Mouse (Mus musculus) heart, postnatal 25 days (tissue): ENCODE results near the gene Tbc1d13. TPM values are rescaled to one million over a fixed set of nuclear protein-coding genes. Genes with fewer than 3 reads are reported as not detected.

Source experiments
- DNase-seq: peaks from one replicate; pipeline ENCODE4 v3.0.0; 2022; ENCODE audit warnings: low spot score
- intact Hi-C: fragments of 180-260 bp; cut with DNase I; formaldehyde crosslinking; loops from one replicate; pipeline ENCODE4 v1.15.1; 2025
- total RNA-seq, 2 experiments: library from RNA; stranded (reverse); gene quantifications; 2 replicates each; pipeline ENCODE4 v1.2.3; 2021

The Tbc1d13 gene
- total RNA-seq, result 10 to 100 TPM; 19.9 to 23.0 TPM

DNA sequence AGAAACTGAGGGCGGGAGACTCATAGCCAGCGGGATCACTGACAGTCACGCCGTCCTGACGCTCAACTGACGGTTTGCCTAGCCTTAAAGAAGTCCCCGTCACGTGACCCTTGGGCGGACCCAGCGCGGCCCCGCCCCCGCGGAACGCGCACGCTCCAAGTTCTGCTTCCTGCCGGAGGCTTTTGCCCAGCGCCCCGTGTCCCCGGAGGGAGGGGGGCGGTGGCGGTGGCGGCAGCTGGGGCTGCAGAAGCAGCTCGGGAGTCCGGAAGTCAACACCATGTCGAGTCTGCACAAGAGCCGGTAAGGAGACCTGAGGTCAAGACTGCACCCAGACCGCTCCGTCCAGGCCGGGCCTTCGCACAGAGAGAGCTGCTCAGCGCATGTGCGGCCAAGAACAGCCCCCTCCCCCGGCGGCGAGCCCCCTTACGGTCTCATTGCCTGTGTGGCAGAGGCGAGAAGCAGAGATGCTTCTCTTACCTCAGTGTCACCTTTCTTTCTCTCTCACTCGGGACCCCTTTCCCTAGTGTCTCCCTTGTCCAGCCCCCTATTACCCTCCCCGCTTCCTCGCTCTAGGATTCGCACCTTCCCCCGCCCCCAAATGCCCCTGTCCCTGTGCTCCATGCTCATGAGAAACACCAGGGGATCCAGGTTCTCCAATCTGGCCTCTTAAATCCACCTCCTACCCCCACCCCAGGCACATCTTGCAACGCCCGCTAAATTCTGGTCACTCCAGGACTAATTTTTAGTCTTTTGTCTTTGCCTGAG lies at the start of gene Tbc1d13:
Tbc1d13 (plus strand) TSS at position 134 of the 765 bp plus-strand sequence.
- intact Hi-C loops, result no loop called here
- DNase-seq, result peak; percentile 97

DNA sequence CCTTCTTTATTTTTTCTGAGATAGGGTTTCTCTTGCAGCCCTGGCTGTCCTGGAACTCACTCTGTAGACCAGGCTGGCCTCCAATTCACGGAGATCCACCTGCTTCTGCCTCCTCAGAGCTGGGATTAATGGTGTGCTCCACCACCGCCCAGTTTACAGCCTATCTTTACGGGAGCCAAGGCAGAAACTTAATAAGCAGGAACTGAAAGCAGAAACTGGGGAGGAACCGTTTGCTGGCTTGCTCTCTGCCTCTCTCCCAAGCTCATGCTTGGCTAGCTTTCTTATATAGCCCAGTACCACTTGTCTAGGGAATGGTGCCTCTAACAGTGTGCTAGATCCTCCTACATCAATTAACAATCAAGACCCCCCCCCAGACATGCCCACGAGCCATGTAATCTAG lies 49.4 kb upstream of the Tbc1d13 start:
- intact Hi-C loops, result no loop called here

GRCm38 (mm10) chr2:30084632-30085031 lies 48.9 kb upstream of the Tbc1d13 start:
- DNase-seq, result no peak
- intact Hi-C loops, result no loop called here

More for the DNA sequence above, 49.4 kb upstream of the Tbc1d13 start:
- DNase-seq, result no peak

- intact Hi-C loops, result no loop called here
- no peak for DNase-seq
Measured at GRCm38 (mm10) chr2:30087310-30087709, 46.2 kb upstream of the Tbc1d13 start.

DNA sequence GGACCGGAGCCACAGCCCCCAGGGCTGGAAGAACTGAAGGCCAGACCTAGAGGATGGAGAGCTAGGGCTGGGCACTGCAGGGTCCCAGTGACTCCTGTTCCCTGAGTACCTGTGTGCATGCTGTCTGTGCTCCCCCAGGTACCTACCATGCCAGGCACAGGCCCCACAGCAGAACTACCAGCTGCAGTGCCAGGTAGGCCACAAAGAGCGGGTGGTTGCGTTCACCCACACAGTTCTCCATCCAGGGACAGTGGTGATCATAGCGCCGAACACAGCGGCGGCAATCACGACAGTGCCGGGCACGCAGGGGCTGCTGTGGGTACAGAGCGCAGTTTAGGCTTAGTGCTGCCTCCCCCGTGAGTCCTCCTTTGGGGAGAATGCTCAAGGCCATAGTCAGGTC lies 42.0 kb upstream of the Tbc1d13 start:
- intact Hi-C loops, result no loop called here
- DNase-seq, result no peak

DNA sequence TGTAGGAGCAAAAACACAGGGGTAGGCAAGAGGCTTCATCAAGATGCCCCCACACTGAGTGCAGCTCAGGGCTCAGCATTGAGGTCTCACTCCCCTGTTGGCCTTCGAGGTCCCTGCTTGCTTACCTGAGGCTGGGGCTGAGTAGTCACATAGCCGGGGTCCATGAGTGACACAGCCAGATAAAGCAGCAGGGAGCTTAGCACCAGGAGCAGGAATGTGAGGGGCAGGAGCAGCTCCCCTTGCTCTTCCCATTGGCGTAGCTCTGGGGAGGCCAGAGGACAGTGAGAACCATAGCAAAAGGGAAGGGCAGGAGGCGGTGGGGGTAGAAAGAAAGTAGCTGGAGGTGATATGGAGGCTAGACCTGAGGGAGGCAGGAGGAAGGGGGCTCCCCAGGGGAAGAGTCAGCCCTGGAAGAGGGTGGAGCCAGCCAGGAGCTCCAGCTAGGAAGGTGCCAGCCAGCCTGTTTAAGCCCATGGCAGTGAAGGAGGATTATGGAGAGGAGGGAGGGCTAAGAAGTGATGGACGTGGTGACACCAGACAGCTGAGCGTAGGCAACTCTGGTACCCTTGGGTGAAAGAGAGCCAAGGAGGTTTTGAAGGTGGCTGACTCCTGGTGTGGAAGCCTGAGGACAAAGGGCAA lies 41.1 kb upstream of the Tbc1d13 start:
- intact Hi-C loops, result loop anchor here (2.0 kb wide), 1 partner anchor 16 kb away; the partner anchor contains the start of gene Pkn3
- no peak for DNase-seq

- peak; percentile 94 for DNase-seq
- intact Hi-C loops, result loop anchor here (2.0 kb wide), 1 partner anchor 17 kb away; the partner anchor contains the start of gene Pkn3
Measured at GRCm38 (mm10) chr2:30093471-30094207, 39.9 kb upstream of the Tbc1d13 start, which contains the start of gene Zdhhc12. TSS of gene Zdhhc12 (minus strand) at chr2:30093648.

DNA sequence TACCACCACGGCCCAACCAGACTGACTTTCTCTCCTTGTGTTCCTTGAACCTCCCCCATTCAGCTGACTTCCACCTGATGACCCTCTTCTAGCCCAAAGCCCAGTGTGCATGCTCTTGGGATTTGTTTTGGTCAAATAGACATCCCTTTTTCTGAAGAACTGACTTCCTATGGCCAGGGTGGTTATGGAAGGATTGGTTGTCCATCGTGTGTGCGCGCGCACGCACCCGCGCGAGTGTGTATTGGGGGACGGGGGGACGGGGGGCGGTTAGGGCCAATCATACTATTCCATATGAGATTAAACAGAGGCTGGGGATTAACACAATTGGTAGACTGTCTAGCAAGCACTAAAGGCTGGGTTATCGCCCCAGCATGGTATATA lies 39.3 kb upstream of the Tbc1d13 start:
- intact Hi-C loops, result no loop called here
- DNase-seq, result no peak

DNA sequence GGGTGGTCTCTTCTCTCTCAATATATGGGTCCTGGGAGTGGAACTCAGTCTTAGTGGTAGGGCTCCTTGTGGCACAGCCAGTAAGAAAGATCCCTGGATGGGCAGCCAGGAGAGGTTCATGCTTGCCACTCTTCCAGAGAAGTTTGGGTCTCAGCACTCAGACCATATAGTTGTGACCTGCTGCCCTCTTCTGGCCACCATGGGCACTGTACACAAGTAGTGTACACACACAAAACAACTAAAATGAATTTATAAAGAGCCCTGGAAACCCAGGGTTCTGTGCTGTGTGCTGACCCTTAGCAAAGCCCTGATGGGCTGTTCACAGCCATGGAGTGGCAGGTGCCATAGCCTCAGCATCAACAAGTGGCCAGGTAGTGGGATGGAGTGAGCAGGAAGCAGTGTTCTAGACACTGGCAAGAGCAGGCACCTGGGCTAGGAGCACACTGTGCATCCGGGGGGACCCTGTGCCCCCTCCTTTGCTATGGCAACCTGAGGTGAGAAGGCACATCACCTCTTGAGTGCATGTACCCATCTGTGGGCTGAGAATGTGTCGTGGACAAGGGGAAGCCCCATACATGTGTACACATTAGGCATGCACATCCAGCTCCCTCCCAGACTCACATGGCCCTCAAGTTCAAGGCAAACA lies 37.5 kb upstream of the Tbc1d13 start:
- intact Hi-C loops, result loop anchor here (1.0 kb wide), 1 partner anchor 56 kb away; no protein-coding TSS in a partner anchor
- DNase-seq, result no peak

- intact Hi-C loops, result no loop called here
Measured at GRCm38 (mm10) chr2:30100214-30100613, 33.3 kb upstream of the Tbc1d13 start.

GRCm38 (mm10) chr2:30106364-30106763 lies 27.2 kb upstream of the Tbc1d13 start:
- DNase-seq, result no peak
- intact Hi-C loops, result loop anchor here (5.0 kb wide), 1 partner anchor 56 kb away; no protein-coding TSS in a partner anchor

More at GRCm38 (mm10) chr2:30100214-30100613, 33.3 kb upstream of the Tbc1d13 start:
- no peak for DNase-seq

- no peak for DNase-seq
- intact Hi-C loops, result loop anchor here (5.0 kb wide), 1 partner anchor 55 kb away; no protein-coding TSS in a partner anchor
Measured at GRCm38 (mm10) chr2:30107646-30108045, 25.9 kb upstream of the Tbc1d13 start.

GRCm38 (mm10) chr2:30108260-30108659 lies 25.3 kb upstream of the Tbc1d13 start:
- no peak for DNase-seq
- intact Hi-C loops, result loop anchor here (5.0 kb wide), 1 partner anchor 54 kb away; no protein-coding TSS in a partner anchor

- no peak for DNase-seq
- intact Hi-C loops, result no loop called here
Measured at GRCm38 (mm10) chr2:30111500-30111899, 22.0 kb upstream of the Tbc1d13 start.

- intact Hi-C loops, result no loop called here
- DNase-seq, result no peak
Measured at GRCm38 (mm10) chr2:30112564-30112963, 21.0 kb upstream of the Tbc1d13 start.

DNA sequence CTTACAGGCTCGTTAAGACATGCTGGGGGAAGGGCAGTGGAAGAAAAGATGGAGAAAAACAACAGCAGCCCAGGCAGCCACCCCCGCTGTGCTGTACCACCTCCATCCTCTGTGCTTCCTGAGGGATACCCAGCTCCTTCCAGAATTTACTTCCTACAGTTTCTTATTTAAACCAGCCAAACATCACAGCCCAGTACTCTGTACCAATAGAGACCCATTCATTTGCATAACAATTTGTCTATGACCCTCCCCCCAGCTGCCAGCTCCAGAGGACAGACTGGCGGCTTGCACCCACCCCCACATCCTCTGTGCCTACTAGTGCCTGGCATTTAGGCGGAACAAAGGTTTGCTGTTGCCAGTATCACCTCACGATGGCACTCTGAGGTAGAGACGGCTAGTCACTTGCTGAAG lies 13.9 kb upstream of the Tbc1d13 start:
- intact Hi-C loops, result loop anchor here (5.0 kb wide), 1 partner anchor 33 kb away; no protein-coding TSS in a partner anchor
- DNase-seq, result no peak

- no peak for DNase-seq
- intact Hi-C loops, result no loop called here
Measured at GRCm38 (mm10) chr2:30120269-30120668, 13.3 kb upstream of the Tbc1d13 start.

- intact Hi-C loops, result no loop called here
- no peak for DNase-seq
Measured at GRCm38 (mm10) chr2:30122766-30123165, 10.8 kb upstream of the Tbc1d13 start.

DNA sequence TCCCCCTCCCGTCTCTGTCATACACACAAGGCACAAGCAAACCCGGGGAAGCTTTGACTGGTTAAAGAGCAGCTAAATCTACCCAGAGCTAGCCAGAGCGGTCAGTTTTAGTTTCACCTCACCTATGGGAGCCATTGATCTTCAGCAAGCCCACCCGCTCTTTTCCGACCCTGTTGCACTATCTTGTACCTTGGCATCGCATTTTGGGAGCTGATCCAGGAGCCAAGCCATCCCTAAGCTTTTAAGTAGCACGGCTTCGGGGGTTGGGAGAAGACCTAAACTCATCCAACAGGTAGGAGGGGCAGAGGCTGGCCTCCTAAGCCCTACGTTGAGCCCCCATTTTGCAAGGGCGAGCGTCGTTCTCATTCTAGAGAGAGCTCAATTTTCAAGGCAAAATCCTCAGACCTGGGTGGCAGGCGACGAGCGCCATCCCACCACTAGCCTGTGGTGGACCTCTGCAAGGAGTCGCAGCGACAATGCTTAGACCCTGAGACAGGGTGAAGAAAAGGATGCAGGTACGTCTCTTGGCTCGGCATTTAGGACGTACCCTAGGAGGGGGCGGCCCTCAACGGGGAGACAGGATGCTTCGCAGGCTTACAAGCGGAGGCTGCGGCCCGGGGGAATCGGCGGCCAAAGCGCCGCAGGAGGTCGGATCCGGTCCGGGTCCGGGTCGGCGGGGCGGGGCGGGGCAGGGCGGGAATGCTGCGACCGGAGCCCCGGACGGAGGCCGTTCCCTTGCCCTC lies 9.6 kb upstream of the Tbc1d13 start:
- DNase-seq, result no peak
- intact Hi-C loops, result no loop called here
